Mouse (Mus musculus): ENCODE measurements around the gene Ngb. TPM values are rescaled to one million over a fixed set of nuclear protein-coding genes. Genes with fewer than 3 reads are reported as not detected.

Ngb gene
- 1.3 and 1.6 TPM in 2 replicates for polyA plus RNA-seq (2015; fragmentation: Nextera tagmentation; extraction: Ambion mirVana)

DNA sequence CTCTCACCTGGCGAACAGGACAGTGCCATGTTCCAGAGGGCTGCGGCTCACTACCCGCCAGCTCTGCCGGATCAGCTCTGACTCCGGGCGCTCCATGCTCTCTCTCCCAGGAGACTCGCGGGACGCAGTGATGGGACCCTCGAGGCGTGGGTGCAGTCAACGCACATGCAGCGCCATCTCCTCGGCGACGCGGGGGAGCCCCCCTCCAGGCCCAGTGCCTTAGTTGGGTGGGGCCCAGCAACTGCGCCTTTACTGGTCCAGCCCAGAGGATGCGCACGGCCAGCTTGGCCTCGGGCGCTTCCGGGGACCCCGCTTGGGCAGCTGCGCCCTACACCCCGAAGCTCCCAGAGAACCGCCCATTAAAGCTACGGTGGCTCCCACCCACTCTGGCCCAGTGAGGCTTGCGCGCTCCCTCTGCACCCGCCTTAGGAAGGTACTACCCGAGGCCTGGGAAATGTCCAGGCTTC lies at the start of gene Ngb:
Gene Ngb (minus strand): TSS at position 375 of the 467 bp plus-strand sequence.
- Histone ChIP-seq H3K9me3 (no peaks in the 10 kb centered on the region), H3K4me3 (replicated peaks) (peak within 1 kb of the TSS; percentile 36), H3K9ac (replicated peaks) (0 out of 2 replicates have a peak within 1 kb of the TSS, but pooled peaks have one; percentile 25), H3K27me3 (peaks cover 33% of the 10 kb centered on the region), H3K36me3 (no peaks in the 10 kb centered on the region), H3K4me2 (replicated peaks) (peak within 1 kb of the TSS; percentile 59), H3K27ac (no peak within 1 kb of the TSS), H3K4me1 (replicated peaks) (peaks cover 14% of the 10 kb centered on the region)
- peak; percentile 62 for ATAC-seq
- 2% methylated on average over 32 of the region's 32 CpGs for WGBS

DNA sequence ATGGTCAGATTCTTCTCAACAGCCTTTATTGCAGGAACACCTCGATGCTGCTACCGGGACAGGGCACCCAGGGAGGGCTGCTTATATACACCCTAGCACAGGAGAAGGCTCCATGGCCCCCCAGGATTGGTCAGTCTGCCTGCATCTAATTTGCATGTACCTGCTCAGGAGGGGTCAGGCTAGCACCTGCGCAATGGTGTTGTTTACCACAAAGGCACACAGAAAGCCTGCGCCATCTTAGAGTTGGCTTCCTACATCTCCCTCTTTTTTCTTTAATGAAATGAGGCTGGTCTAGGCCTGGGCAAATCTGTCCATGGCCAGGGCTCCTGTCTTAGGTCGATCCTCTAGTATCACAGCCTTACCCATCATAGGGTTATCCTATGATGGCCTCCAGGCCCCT lies 47.1 kb upstream of the Ngb start:
- H3K9ac ChIP-seq (replicated peaks) = no peak overlapping the region
- peaks cover 4% of the 10 kb centered on the region for H3K36me3 ChIP-seq
- no peak overlapping the region for H3K4me3 ChIP-seq (replicated peaks)
- WGBS = 100% methylated on average over 5 of the region's 5 CpGs
- no peaks in the 10 kb centered on the region for H3K27me3 ChIP-seq
- no peak for ATAC-seq
- H3K4me2 ChIP-seq (replicated peaks) = no peak overlapping the region
- no peaks in the 10 kb centered on the region for H3K9me3 ChIP-seq
- peaks cover 27% of the 10 kb centered on the region for H3K4me1 ChIP-seq (replicated peaks)
- H3K27ac ChIP-seq = no peak overlapping the region

DNA sequence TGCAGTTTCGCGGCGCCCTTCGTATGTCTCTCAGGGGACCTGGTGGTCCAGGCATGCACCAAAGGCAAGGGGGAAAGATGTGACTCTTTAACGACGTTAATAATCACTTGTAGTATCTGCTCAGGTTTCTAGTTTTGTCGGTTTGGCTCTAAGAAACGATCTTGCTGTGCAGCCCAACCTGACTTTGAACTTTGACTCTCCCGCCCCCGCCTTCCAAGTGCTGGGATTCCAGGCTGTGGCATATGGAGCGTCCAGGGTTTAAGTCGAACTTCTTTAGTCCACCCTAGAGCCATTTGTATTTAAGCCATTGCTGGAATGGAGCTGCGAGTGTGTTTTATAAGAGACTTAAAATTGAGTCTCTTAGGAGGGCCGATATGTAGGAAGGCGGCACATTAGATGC lies 45.8 kb upstream of the Ngb start:
- no peak for ATAC-seq
- no peaks in the 10 kb centered on the region for H3K9me3 ChIP-seq
- H3K4me1 ChIP-seq (replicated peaks) = peaks cover 27% of the 10 kb centered on the region
- H3K27me3 ChIP-seq = no peaks in the 10 kb centered on the region
- H3K4me3 ChIP-seq (replicated peaks) = peak overlapping the region; percentile 92
- H3K36me3 ChIP-seq = peaks cover 4% of the 10 kb centered on the region
- H3K4me2 ChIP-seq (replicated peaks) = peak overlapping the region; percentile 66
- peak overlapping the region; percentile 78 for H3K9ac ChIP-seq (replicated peaks)
- peak overlapping the region; percentile 96 for H3K27ac ChIP-seq
- 17% methylated on average over 15 of the region's 15 CpGs for WGBS

DNA sequence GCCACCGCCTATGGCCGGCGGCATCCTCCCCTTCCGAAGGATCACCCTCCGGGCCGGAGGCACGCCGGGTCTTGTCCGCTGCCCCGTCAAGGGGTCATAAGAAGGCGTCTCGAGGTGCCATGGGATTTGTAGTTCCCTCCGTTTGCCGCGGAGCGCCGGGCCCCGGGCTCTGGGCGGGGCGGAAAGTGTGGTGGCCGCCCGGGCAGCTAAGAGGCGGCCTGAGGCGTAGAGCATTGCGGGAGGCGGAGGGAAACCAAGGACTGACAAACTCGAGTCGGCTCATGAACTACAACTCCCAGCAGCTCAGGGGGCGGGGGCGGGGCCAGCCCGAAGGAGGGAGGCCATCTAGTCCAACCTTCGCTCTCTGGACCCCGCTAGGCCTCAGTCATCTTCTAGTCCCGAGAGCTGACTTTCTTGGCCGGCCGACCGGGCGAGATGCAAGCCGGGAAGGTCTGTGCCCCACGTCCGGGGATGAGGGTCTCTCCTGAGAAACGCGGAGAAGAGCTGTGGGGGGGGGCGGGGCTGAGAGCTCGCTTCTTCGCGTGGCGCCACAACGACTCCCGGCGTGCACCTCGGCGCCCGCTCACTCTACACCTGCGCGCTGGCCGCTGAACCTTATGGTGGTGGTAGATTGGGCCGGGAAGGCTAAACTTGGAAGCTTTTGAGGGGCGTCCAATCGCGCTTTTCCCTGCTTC lies 45.2 kb upstream of the Ngb start, which contains the start of gene Pomt2:
Gene Pomt2 (minus strand): TSS at position 574 of the 695 bp plus-strand sequence.
- H3K4me1 ChIP-seq (replicated peaks) = peaks cover 27% of the 10 kb centered on the region
- WGBS = under 1% methylated on average over 60 of the region's 61 CpGs

DNA sequence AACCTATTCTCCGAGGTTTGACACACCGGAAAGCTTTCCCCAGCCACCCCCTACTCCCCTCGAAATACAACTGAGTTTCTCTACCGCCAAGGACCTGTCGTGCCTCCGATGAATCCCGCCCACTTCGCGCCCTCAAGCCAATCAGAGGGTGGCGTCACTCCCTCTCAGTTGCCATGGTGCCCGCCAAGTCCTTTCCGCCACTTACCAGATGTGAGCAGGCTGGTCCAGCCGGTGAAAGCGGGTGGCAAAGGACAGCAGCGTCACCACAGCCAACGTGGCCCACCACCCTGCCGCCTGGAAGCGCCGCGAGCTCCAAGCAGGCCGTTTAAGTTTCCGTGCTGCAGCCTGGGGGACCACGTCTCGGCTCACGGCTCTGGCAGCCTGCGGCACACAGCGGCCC lies 44.6 kb upstream of the Ngb start, which contains the start of gene Gstz1:
Gene Gstz1 (plus strand): TSS at position 200 of the 400 bp plus-strand sequence.
- WGBS = under 1% methylated on average over 27 of the region's 27 CpGs
- peak within 1 kb of the TSS; percentile 92 for H3K4me3 ChIP-seq (replicated peaks)
- H3K9ac ChIP-seq (replicated peaks) = peak within 1 kb of the TSS; percentile 78
- H3K36me3 ChIP-seq = peaks cover 4% of the 10 kb centered on the region
- ATAC-seq = peak; percentile 91
- peak within 1 kb of the TSS; percentile 66 for H3K4me2 ChIP-seq (replicated peaks)
- no peaks in the 10 kb centered on the region for H3K9me3 ChIP-seq
- H3K27me3 ChIP-seq = no peaks in the 10 kb centered on the region
- peak within 1 kb of the TSS; percentile 96 for H3K27ac ChIP-seq
- peaks cover 27% of the 10 kb centered on the region for H3K4me1 ChIP-seq (replicated peaks)

More for the DNA sequence above, 45.2 kb upstream of the Ngb start, which contains the start of gene Pomt2:
- peak within 1 kb of the TSS; percentile 66 for H3K4me2 ChIP-seq (replicated peaks)
- H3K36me3 ChIP-seq = peaks cover 4% of the 10 kb centered on the region
- peak; percentile 96 for ATAC-seq
- peak within 1 kb of the TSS; percentile 92 for H3K4me3 ChIP-seq (replicated peaks)
- H3K27ac ChIP-seq = peak within 1 kb of the TSS; percentile 96
- no peaks in the 10 kb centered on the region for H3K9me3 ChIP-seq
- H3K9ac ChIP-seq (replicated peaks) = peak within 1 kb of the TSS; percentile 78
- no peaks in the 10 kb centered on the region for H3K27me3 ChIP-seq

DNA sequence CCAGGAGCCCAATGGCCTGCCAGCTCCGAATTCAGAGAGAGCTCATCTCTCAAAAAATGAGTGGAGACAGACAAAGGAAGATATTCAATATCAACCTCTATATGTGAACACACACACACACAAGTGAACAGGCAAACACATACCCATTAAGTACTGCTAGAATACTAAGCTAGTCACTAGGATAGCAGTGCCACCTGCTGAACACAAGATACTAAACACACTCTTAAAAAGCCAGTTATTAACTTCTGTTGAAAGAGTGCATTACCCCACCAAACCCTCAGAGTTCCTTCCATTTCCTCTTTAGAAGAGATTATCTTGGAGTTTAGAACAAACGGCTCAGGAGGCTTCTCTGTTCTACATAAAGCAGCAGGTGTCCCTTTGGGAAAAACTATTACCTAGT lies 39.8 kb upstream of the Ngb start:
- Histone ChIP-seq H3K36me3 (0 out of 2 replicates have a peak, but pooled peaks cover 6% of the 10 kb centered on the region), H3K27ac (no peak overlapping the region), H3K4me3 (replicated peaks) (no peak overlapping the region), H3K4me1 (replicated peaks) (peaks cover 36% of the 10 kb centered on the region), H3K9me3 (no peaks in the 10 kb centered on the region), H3K27me3 (no peaks in the 10 kb centered on the region), H3K4me2 (replicated peaks) (no peak overlapping the region), H3K9ac (replicated peaks) (no peak overlapping the region)
- 84% methylated on average over 2 of the region's 2 CpGs for WGBS
- no peak for ATAC-seq

- WGBS = 70% methylated on average over 1 of the region's 2 CpGs
- Histone ChIP-seq H3K27me3 (no peaks in the 10 kb centered on the region), H3K27ac (peak overlapping the region; percentile 69), H3K4me1 (replicated peaks) (peaks cover 17% of the 10 kb centered on the region), H3K9me3 (no peaks in the 10 kb centered on the region), H3K9ac (replicated peaks) (no peak overlapping the region), H3K36me3 (peaks cover 13% of the 10 kb centered on the region; the same call in 1 of the 2 replicates), H3K4me2 (replicated peaks) (no peak overlapping the region), H3K4me3 (replicated peaks) (no peak overlapping the region)
- peak; percentile 57; the same call in 1 of the 2 replicates for ATAC-seq
Observed at GRCm38 (mm10) chr12:87138768-87139167, 36.4 kb upstream of the Ngb start.

DNA sequence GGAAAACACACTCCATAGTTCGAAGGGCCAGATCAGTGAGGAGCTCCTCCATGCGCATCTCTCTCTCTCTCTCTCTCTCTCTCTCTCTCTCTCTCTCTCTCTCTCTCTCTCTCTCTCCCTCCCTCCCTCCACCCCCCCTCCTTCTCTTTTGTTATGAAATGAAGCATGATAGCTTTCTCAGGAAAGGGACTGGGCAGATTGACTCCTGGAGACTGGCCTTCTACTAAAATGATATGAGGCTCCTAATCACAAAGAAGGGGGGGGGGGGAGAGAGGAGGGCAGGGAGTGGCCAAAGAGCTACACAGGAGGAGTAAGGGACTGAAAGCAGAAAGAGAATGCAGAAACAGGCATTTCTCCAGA lies 36.0 kb upstream of the Ngb start:
- ATAC-seq = peak; percentile 55
- WGBS = 10% methylated on average over 2 of the region's 2 CpGs
- Histone ChIP-seq H3K4me1 (replicated peaks) (peaks cover 17% of the 10 kb centered on the region), H3K36me3 (peaks cover 17% of the 10 kb centered on the region), H3K4me3 (replicated peaks) (no peak overlapping the region), H3K9me3 (no peaks in the 10 kb centered on the region), H3K9ac (replicated peaks) (no peak overlapping the region), H3K27ac (peak overlapping the region; percentile 73), H3K27me3 (no peaks in the 10 kb centered on the region), H3K4me2 (replicated peaks) (no peak overlapping the region)

- Histone ChIP-seq H3K9ac (replicated peaks) (no peak overlapping the region), H3K4me1 (replicated peaks) (peaks cover 17% of the 10 kb centered on the region), H3K4me3 (replicated peaks) (no peak overlapping the region), H3K27ac (peak overlapping the region; percentile 73), H3K27me3 (no peaks in the 10 kb centered on the region), H3K36me3 (peaks cover 21% of the 10 kb centered on the region), H3K9me3 (no peaks in the 10 kb centered on the region), H3K4me2 (replicated peaks) (no peak overlapping the region)
- peak; percentile 89 for ATAC-seq
- 53% methylated on average over 15 of the region's 15 CpGs for WGBS
Observed at GRCm38 (mm10) chr12:87137439-87138341, 35.4 kb upstream of the Ngb start.

- Histone ChIP-seq H3K27me3 (no peaks in the 10 kb centered on the region), H3K4me3 (replicated peaks) (no peak overlapping the region), H3K9ac (replicated peaks) (no peak overlapping the region), H3K4me1 (replicated peaks) (peaks cover 4% of the 10 kb centered on the region), H3K36me3 (peaks cover 44% of the 10 kb centered on the region), H3K9me3 (no peaks in the 10 kb centered on the region), H3K27ac (no peak overlapping the region), H3K4me2 (replicated peaks) (no peak overlapping the region)
- ATAC-seq = no peak
- WGBS = 96% methylated on average over 9 of the region's 9 CpGs
Observed at GRCm38 (mm10) chr12:87132784-87133183, 30.4 kb upstream of the Ngb start.

- H3K4me1 ChIP-seq (replicated peaks) = no peaks in the 10 kb centered on the region; the same call in 1 of the 2 replicates
- ATAC-seq = no peak
Observed at GRCm38 (mm10) chr12:87132210-87132609, 29.9 kb upstream of the Ngb start.

GRCm38 (mm10) chr12:87131619-87132018 lies 29.3 kb upstream of the Ngb start:
- 67% methylated on average over 3 of the region's 3 CpGs for WGBS

More at GRCm38 (mm10) chr12:87132210-87132609, 29.9 kb upstream of the Ngb start:
- H3K27me3 ChIP-seq = no peaks in the 10 kb centered on the region
- H3K27ac ChIP-seq = no peak overlapping the region
- H3K9me3 ChIP-seq = no peaks in the 10 kb centered on the region
- H3K36me3 ChIP-seq = peaks cover 44% of the 10 kb centered on the region
- no peak overlapping the region for H3K4me3 ChIP-seq (replicated peaks)
- 90% methylated on average over 6 of the region's 6 CpGs for WGBS
- H3K9ac ChIP-seq (replicated peaks) = no peak overlapping the region
- no peak overlapping the region for H3K4me2 ChIP-seq (replicated peaks)

More at GRCm38 (mm10) chr12:87131619-87132018, 29.3 kb upstream of the Ngb start:
- Histone ChIP-seq H3K36me3 (peaks cover 49% of the 10 kb centered on the region), H3K4me3 (replicated peaks) (no peak overlapping the region), H3K9me3 (no peaks in the 10 kb centered on the region), H3K4me2 (replicated peaks) (no peak overlapping the region), H3K27me3 (no peaks in the 10 kb centered on the region), H3K27ac (no peak overlapping the region), H3K4me1 (replicated peaks) (no peaks in the 10 kb centered on the region; the same call in 1 of the 2 replicates), H3K9ac (replicated peaks) (no peak overlapping the region)
- no peak for ATAC-seq
